Mouse (Mus musculus) adrenal gland, postnatal 36 days (tissue): ENCODE results near the gene Adi1. TPM values are rescaled to one million over a fixed set of nuclear protein-coding genes. Genes with fewer than 3 reads are reported as not detected.

Experiments used
- DNase-seq, 2 experiments: peaks; one replicate each; pipeline ENCODE4 v3.0.0; 2021; ENCODE audit warnings: mixed read lengths in 1 of 2
- long read RNA-seq, 2 experiments: library from polyadenylated mRNA; stranded (forward); transcript quantifications; one replicate each; pipeline ENCODE4 v2.0.0; 2021; ENCODE audit warnings: borderline sequencing depth in 2 of 2
- total RNA-seq, 2 experiments: library from RNA; stranded (reverse); gene quantifications; 2 replicates each; pipeline ENCODE4 v1.2.3; 2021

The Adi1 gene
- total RNA-seq, result 10 to 100 TPM; 66.5 to 84.0 TPM
- long read RNA-seq, experiment 1, transcript Adi1-201 (4 exons, 1,652 nt), result major isoform, 37 of 59 reads
- long read RNA-seq, experiment 1, partial matches to known transcripts, result 22 of 59 reads
- long read RNA-seq, experiment 1, other reads (novel, unspliced or antisense), result 0 of 59 reads
- long read RNA-seq, experiment 2, transcript Adi1-201 (4 exons, 1,652 nt), result major isoform, 11 of 19 reads
- long read RNA-seq, experiment 2, partial matches to known transcripts, result 8 of 19 reads
- long read RNA-seq, experiment 2, other reads (novel, unspliced or antisense), result 0 of 19 reads

- peak; percentile 85 to 89 for DNase-seq
These were observed at the start of gene Adi1 for GRCm38 (mm10) chr12:28675121-28675924. Gene Adi1, plus strand, starts transcription at chr12:28675231.

DNA sequence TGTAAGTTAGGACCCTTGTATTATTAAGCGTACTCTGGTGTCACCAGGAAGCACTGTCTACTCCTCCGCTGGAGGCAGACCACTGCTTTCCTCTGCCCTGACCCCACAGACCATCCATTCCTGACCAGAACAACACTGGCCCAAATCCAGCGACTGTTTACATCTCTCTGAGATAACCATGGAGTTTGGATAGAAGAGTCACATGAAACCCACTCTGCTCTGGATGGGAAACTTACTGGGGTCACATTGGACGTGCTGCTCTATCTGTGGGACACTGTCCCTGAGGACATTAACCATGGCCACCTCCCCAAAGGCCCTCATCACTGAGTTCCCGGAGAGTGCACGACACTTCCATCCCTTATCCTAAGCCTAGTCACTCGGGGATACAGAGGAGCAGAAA, 49.6 kb upstream of the Adi1 start:
- no peak for DNase-seq

- no peak for DNase-seq
These were observed 47.9 kb upstream of the Adi1 start for GRCm38 (mm10) chr12:28627092-28627491.

GRCm38 (mm10) chr12:28628436-28628835, 46.6 kb upstream of the Adi1 start:
- DNase-seq, result no peak

DNA sequence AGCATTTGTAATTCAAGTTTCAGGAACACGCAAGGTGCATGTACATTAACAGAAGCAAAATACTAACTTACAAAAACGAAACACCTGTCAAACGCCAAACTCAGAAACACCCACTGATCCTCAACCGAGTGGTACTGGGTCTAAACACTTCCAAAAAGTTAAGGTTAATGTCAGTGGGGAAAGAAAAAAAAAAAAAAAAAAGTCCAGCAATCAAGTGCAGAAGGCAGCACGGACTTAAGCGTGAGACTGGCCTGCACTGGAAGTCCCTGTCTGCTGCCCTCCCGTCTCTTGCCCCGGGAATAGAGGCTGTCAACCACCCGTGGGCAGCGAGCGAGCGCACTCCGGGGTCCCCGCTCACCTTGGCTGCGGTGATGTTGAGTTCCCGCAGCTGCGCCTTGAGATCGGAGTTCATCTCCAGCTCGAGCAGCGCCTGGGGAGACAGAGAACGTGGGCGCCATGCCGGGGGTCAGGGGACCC, 39.9 kb upstream of the Adi1 start:
- DNase-seq, result no peak

- peak; percentile 91 to 93 for DNase-seq
These were observed 39.2 kb upstream of the Adi1 start, which contains the start of gene Rps7 for GRCm38 (mm10) chr12:28635535-28636476. Gene Rps7, minus strand, starts transcription at chr12:28635953.

DNA sequence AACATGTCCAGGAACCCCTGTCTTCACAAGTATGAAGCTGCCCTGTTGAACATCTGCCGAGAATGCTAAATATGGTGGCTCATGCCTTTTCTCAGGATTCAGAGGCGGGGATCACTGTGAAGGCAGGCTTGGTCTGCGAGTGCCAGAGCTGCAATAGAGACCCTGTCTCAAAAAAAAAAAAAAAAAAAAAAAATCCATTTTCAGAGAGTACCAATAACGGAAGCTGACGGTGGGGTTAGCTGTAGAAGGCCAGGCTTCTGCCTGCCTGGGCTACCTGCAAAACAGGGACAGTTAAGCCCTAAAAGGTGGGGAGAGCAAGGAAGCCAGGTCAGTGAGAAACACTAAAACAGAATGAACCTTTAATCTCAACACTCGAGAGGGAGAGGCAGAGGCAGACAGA, 38.5 kb upstream of the Adi1 start:
- no peak for DNase-seq

GRCm38 (mm10) chr12:28638778-28639177, 36.3 kb upstream of the Adi1 start:
- DNase-seq, result no peak

DNA sequence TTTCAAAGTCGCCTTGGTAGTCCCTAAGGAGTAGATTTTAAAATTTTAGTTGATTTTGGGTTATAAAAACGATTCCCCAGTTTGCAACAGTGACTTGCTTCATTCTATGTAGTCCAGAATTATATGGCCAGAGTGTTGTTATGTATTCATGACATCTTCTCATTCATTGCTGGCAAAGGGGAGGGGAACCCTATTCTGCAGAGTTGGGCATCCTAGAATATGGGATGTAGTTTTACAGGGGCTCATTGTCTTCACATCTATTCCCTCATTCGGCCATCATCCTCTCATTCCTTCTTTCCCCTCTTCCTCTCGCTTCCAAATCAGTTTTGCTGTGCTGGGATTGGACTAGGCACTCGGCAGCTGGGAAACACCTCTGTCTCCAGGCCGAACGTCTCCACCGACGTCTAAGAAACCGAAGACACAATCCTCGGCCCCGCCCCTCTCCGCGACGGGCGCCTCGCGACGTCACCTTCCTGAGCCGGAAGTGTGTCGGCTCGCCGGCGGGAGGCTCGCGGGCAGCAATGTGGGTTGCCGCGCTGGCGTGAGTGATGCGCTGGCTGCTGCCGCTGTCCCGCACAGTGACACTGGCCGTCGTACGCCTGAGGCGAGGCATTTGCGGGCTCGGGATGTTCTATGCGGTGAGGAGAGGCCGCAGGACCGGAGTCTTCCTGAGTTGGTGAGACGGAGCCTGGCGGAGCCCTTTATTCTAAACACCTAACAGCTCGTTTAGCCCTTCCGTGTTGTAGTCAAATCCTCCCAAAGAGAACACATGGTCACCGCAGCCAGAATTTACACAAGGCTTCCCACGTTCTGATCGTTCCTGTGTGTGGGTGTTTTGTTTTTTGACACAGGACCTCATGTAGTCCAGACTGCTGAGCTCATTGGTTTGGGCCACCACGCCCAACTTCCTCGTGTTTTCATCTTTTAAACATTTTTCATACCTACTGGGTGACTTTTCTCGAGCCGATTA, 25.6 kb upstream of the Adi1 start, which contains the start of gene Rnaseh1:
Gene Rnaseh1 (plus strand): TSS at position 462 of the 970 bp plus-strand sequence.
- peak; percentile 92 to 95 for DNase-seq

- no peak for DNase-seq
These were observed 12.4 kb upstream of the Adi1 start for GRCm38 (mm10) chr12:28662628-28663027.

DNA sequence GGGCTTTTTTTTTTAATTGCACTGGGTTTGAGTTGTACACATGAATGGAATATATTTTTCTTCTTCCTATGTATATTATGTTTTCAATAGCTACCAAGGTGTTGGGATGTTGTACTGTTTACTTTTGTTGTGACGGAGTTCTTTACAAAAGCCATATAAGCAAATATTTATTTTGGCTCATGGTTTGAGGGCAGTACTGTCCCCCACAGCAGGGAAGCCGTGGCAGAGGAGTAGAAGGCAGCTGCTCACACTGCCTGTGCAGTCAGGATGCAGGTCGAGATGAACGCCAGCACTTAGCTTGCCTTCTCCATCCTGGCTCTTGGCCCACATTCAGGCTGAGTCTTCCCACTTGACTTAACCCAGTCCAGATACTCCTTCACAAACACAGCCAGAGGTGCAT, 8.3 kb upstream of the Adi1 start:
- no peak for DNase-seq

- no peak for DNase-seq
These were observed 7.7 kb upstream of the Adi1 start for GRCm38 (mm10) chr12:28667287-28667686.

GRCm38 (mm10) chr12:28674038-28674720, 852 bp upstream of the Adi1 start:
- no peak for DNase-seq

GRCm38 (mm10) chr12:28675925-28676209, 836 bp downstream of the Adi1 start:
- no peak for DNase-seq

DNA sequence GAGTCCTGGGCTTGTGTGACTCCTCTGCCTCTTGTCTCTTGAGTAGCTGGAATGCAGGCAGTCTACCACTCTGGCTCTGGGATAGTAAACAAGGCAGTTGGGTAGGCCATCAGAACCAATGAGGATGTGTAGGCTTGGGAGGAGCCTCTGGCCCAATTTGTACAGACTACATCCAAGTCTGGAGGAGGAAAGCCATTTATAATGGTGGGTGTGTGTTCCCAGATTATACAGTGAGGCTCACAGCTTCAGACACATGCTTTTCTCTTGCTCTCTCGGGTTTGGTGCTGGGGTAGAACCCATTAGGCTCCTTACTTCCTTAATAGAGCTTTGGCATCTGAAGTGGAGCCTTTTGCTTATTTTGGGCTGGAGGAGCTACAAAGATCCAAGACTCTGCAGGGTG, 9.6 kb downstream of the Adi1 start:
- no peak for DNase-seq

GRCm38 (mm10) chr12:28685771-28686170, 10.7 kb downstream of the Adi1 start:
- DNase-seq, result no peak

- no peak for DNase-seq
These were observed 11.3 kb downstream of the Adi1 start for GRCm38 (mm10) chr12:28686199-28686879.

- no peak for DNase-seq
These were observed 14.0 kb downstream of the Adi1 start for GRCm38 (mm10) chr12:28688996-28689395.

GRCm38 (mm10) chr12:28690730-28691129, 15.7 kb downstream of the Adi1 start:
- DNase-seq, result no peak

DNA sequence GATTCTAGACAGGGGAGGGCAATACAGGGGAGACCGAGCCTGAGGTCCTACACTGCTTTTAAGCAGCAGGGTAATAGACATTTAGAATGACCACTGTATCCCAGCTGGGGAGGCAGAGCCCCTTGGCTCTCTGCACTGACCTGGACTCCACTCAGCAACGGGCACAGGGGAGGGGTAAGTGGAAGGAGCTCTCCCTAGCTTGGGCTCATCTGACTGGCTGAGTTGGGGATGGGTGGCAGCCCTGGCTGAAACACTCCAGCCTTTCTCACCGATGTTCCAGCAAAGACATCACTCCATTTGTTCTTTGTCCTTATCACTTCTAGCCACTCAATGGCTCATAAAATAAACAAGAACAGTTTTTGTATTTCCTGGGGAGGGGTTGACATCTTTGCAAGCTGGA, 18.7 kb downstream of the Adi1 start:
- no peak for DNase-seq
